Mouse (Mus musculus) left cerebral cortex, adult 11 months (tissue): Measurements from ENCODE around the gene Igfbp1.

ENCODE experiments used
- DNase-seq: peaks from one replicate; pipeline ENCODE4 v3.0.0; 2022; ENCODE audit warnings: low spot score

Gene Igfbp1

GRCm38 (mm10) chr11:7197491-7197941 lies at the start of gene Igfbp1:
Gene Igfbp1 (plus strand): TSS chr11:7197782.
- no peak for DNase-seq

GRCm38 (mm10) chr11:7147945-7148344 lies 49.6 kb upstream of the Igfbp1 start:
- DNase-seq = no peak

DNA sequence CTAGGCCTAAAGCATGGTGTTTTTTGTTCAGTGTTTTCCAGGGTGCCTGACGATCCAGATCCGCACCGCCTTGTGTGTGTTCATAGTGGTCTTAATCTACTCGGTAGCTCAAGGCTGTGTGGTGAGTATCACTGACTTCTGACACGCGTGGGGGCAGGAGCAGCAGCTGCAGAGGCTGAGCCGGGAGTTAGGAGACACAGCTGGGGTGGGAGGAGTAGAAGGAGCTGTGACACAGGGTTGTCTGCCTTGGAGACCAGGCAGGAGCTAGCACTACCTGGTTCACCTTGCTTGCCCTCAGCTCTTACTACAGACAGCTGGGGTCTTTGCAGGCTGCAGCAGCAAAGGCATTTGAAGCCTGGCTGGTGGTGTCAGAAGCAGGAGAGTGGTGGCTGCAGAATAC lies 48.1 kb upstream of the Igfbp1 start:
- no peak for DNase-seq

DNA sequence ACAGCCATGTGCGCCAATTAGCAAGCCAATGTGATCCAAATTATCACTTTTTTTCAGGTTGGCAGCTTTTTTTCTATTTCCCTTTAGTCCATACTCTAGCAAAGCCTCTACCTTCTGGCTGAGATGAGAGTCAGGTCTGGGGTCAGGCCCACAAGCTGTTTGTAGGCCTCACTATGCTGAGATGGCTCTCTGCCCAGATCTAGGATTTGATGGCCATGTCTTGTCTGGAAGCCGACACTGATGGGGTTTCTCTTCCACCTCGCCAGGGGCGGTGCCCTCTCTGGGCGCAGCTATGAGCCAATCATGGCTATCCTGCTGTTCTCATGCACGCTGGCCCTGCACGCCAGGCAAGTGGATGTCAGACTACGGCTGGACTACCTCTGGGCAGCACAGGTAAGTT lies 47.1 kb upstream of the Igfbp1 start:
- DNase-seq = no peak

- DNase-seq = no peak
Observed at GRCm38 (mm10) chr11:7152371-7152770, 45.2 kb upstream of the Igfbp1 start.

GRCm38 (mm10) chr11:7153081-7153480 lies 44.5 kb upstream of the Igfbp1 start:
- no peak for DNase-seq

DNA sequence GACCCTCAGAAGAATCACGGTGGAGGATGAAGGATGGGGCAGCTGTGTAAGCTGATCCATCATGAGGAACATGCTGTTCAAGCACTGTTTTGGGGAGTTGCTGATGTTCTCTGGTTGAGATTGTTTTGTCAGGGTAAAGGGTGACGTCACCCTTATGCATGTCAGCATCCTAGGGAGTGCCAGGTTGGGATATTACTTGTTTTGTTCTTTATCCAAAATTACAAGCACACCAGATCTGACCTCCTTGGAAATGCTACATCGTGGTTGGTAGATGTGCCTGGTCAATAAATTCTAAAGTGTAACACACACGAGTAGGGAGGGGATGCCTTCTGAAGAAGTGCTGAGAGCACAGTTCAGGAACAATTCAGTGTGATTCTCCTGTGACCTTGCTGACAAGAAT lies 41.2 kb upstream of the Igfbp1 start:
- DNase-seq = no peak

- DNase-seq = no peak
Observed at GRCm38 (mm10) chr11:7158196-7158595, 39.4 kb upstream of the Igfbp1 start.

DNA sequence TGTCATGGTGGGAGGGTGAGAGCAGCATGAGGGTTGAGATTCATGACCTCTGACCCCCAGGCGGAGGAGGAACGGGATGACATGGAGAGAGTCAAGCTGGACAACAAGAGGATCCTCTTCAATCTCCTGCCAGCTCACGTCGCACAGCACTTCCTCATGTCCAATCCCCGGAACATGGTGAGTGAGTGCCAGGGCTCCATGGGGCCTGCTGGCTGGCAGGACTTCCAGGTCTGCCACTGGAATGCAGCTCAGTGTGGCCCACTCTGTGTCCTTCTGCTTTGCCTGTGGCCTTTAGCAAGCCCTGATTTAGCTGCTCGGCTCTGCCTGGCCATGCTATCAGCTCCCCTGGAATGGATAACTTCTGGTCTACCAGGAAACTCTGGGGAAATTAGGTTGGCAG lies 37.4 kb upstream of the Igfbp1 start:
- no peak for DNase-seq

GRCm38 (mm10) chr11:7160637-7161101 lies 36.9 kb upstream of the Igfbp1 start:
- no peak for DNase-seq

DNA sequence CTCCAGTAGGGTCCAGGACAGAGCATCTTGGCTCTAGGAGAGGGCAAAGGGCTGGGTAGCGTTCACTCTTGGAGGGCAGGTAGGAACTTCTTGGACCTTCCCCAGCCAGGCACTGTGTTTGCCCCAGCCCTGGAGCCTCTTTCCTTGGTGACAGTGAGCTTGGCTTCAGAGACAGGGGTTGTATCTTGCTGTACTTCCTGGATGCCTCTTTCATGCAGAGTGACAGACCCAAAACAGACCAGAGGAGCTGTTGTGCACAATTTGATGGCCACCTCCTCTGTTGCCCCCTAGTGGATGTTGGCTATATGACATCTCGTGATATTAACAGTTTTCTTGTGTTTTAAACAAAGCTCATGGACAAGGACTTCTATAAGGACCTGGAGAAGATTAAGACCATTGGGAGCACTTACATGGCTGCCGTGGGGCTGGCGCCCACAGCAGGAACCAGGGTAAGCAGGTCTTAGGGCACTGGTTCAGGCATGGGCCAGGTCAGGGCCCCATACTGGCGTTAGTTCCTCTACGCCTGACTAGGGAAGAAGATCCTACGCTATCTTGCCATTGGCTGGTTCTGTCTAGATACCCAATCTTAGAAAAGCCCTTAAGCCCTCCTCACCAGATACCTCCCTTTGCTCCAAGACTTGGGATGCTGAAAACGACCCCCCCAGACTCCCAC lies 35.9 kb upstream of the Igfbp1 start:
- peak; percentile 24 for DNase-seq

DNA sequence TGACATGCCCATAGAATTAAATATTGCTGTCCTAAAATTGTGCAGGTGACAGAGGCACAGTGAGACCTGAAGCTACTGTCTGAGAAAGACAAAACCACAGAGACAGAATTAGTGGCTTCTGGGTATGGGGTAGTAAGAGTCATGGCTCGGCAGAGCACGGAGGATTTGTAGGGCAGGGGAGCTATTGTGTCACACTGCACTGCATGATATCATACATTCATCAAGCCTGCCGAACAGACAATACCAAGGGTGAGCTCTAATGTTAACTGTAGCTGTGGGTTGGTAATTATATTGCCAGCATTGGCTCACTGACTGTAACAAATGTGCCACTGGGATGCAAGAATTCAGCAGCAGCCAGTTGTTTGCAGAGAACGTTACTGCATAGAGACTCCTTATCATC lies 33.2 kb upstream of the Igfbp1 start:
- DNase-seq = no peak

DNA sequence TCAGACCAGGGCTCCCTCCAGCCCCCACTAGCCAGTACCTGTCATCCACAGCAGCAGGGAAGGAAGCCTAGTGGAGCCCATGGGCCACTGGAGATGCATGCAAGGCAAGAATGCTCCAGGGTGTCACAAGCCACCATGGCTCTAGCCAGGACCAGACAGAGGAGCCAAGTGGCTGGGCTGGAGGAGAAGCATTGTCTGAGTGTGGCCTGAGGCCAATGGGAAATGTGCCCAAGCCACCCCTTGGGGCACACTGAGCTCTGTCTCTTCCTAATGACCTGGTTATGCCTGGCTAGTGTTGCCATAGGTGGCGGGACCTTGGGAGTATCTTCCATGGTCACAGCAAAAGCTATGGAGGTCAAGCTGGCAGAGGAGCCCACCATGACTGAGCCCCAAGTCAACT lies 27.9 kb upstream of the Igfbp1 start:
- DNase-seq = no peak

DNA sequence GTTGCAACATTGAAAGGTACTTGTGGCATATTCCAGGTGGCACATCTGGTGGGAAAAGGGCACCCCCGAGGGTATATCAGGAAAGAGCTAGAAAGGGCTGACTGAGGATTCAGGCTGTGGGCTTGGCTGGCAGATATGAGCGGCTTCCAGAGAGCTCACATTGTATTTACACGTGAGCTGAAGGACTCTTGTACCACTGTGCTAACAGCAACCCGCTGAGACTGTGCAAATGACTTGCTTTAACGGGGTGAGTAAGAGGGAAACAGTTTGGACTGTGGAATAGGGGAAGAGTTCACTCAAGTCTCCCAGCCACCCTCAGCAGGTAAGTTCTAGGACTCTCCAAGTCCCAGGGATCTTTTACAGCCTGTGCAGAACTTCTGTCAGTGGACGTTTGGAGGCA lies 23.9 kb upstream of the Igfbp1 start:
- DNase-seq = no peak

DNA sequence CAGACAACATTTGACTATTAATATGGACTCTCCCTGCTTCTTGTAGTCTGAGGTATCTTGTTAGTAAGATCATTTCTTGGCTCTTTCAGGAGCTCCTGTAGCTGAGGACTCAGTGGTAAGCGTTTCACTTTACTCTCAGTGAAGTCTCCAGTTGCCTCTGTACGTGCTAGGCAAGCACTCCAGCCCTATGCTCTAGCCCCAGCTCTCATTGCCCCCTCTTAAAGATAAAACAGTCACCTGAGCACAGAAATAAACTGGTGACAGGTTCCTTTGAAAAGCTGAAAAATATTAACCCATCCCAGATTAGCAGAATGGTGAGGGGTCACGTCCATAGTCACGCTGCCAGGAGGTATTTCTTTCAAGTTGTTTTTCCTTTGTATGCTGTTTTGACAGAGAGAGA lies 18.9 kb upstream of the Igfbp1 start:
- no peak for DNase-seq

GRCm38 (mm10) chr11:7179276-7179675 lies 18.3 kb upstream of the Igfbp1 start:
- no peak for DNase-seq

DNA sequence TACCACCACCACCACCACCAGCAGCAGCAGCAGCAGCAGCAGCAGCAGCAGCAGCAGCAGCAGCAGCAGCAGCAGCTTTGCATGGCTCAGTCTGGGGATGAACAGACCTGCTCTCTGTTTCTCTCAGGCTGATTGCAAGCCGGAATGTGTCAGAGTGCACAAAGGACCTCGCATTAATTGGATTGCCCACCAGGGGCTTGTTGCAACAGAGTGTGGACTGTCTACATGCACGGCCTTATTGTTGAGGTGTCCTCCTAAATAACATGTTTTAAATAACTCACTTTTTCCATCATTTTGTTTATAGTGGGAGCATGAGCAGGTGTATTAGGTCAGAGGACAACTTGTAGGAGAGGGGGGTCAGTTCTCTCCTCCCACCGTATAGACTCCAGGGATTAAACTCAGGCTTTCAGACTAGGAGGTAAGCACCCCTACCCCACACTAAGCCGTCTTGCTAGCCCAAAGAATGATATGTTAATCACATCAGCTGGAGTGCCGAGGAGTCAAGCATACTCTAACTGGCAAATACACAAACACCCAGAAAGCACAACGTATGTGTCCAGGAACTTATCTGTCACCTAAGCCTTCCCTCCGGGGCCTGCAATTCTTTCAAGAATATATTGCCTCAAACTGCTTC lies 15.1 kb upstream of the Igfbp1 start:
- no peak for DNase-seq

DNA sequence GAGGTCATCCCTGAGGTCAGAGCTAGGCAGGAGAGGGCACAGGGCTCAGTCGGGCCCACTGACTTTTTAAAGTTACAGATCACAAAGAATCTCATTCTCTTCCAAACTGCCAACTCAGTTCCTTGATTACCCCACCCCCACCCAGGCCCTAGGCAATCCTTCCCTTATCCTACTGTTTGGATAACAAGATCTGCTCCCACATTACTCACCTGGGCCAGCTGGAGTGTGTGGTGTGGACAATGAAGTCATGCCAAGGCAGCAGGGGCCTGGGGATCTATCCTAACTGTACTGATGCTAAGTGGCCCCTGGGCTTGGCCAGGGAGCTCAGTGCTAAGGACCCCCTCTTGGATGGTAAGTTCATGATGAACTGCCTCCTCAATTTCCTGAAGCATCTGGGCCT lies 13.2 kb upstream of the Igfbp1 start:
- no peak for DNase-seq

- DNase-seq = no peak
Observed at GRCm38 (mm10) chr11:7187472-7187871, 10.1 kb upstream of the Igfbp1 start.

DNA sequence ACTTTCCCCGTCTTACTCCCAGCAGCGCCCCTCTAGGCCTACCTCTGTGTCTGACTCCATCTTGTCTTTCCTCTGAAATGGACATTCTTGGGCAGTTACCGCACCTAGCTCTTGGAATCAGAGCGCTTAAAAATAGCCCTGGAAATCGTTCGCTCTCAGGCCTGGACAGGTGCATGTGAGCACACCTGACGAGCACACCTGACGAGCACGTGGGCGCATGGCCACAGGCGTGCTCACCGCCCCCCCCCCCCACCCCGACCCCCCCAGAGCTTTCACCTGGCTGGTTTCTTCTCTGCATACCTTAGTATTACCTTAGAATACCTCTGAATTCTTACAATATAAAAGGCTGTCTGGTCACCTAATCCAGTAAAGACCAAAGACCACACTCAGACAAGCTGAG lies 9.1 kb upstream of the Igfbp1 start, which contains the start of gene Gm11985:
Gene Gm11985, minus strand, starts transcription at position 101 of the 400 bp plus-strand sequence.
- DNase-seq = no peak

DNA sequence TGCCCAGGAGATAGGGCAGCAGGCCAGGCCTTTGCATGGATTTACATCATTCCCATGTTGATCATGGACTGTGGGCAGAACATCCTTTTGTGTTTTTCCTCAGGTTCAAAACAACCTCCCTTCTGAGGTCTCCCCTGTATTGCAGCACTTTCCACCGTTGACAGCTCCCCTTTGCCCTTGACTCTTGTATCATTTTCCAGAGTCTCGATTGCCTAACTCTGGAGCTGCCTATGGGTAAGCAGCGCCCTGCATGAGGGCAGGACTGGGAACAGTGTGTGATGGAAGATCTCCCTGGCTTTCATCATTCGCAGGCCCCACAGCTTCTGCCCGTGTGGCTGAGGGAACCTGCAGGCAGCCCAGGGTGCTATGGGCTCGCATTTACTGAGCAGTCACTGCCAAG lies 4.9 kb upstream of the Igfbp1 start:
- DNase-seq = no peak

DNA sequence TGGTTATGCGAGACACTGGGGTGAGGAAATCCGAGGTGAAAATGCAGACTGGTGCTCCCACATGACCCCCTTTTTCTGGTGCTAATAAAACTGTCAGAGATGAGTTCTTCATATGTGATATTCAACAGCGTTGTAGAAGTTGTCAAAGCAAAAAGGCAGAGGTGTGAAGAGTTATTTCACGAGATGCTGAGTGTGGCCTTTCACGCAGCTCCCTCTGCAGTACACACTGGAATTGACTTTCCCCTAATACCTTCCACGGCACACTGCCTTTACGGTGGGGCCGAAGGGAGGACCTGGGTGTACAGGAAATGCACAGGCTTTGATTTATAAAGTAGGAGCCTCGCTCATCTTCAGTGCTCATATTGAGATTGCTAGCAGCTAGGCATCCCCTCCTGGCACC lies 4.4 kb upstream of the Igfbp1 start:
- DNase-seq = no peak

DNA sequence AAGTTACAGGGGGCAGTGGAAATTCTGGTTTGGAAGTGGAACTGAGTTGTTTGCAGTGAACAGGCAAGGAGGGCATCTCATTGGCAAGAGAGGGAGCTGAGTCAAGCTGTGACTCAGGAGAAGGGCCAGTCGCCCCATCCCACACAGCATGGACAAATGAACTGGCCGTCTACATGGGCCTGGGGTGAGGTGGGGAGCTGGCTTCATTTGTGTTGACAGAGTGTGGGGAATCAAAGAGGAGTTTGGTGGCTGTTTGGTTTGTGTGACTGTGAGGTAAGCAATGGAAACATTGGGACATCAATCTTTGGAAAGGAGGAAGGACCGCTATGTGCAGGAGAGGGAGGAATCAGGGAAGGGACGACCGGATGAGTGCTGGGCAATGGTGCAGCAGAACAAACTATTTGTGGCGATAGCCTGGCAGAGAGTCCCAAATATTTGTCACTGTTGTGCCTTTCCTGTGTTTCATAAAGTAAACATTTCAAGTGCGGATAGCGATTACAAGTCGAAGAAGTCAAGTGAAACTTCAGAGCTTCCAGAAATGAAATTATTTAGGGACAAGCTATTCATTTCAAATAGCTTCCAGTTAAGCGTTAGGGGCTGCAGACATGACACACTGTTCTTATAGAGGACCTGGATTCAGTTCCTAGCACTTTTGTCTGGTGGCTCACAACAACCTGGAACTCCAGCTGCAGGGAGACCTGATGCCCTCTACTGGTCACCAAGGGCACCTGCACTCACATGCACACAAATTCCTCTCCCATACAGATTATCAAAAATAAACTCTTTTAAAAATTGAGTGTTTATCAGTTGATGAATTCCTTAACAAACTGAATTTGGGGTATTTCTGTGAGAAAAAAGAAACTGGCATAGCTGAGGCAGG lies 2.9 kb upstream of the Igfbp1 start:
- no peak for DNase-seq
